8 mouse cellular contexts compared by ENCODE assay signal in genomic region chr10:67535256-67535655, GRCm38 (mm10). TPM values are rescaled to one million over a fixed set of nuclear protein-coding genes. Genes with fewer than 3 reads are reported as not detected.
DNase-seq lines count a peak whose midpoint lies in the region; ATAC-seq and TF ChIP-seq lines count a peak whose summit lies in the region.

Gene Egr2 (plus strand): TSS chr10:67535475.

- peak within 1 kb of the TSS; percentile 38 for H3K4me3 ChIP-seq in cerebellum, adult 2 months (replicated peaks; ENCODE audit: insufficient read depth, low read depth, low read length)
- H3K4me3 ChIP-seq in heart, embryonic 11.5 days (ENCODE audit: low read depth, low read length) = peak within 1 kb of the TSS; percentile 71
- peak within 1 kb of the TSS; percentile 66 for H3K4me3 ChIP-seq in limb, embryonic 10.5 days

- no peaks in the 10 kb centered on the region for H3K9me3 ChIP-seq in heart, embryonic 11.5 days (replicated peaks; ENCODE audit: control insufficient read depth, low read length)
- H3K9me3 ChIP-seq in limb, embryonic 10.5 days (replicated peaks) = no peaks in the 10 kb centered on the region

- under 1% methylated on average over 36 of the region's 37 CpGs for WGBS in cerebellum, adult 2 months
- WGBS in heart, embryonic 11.5 days (ENCODE audit: insufficient replicate concordance) = under 1% methylated on average over 31 of the region's 37 CpGs
- 2% methylated on average over 37 of the region's 37 CpGs for WGBS in limb, embryonic 10.5 days

- no peak for TF ChIP-seq CTCF in cerebellum, adult 2 months (IDR thresholded peaks at IDR 0.05; ENCODE audit: borderline replicate concordance, insufficient read depth, low read depth, low read length)

- H3K4me2 ChIP-seq in heart, embryonic 11.5 days = peak within 1 kb of the TSS; percentile 98

- H3K9ac ChIP-seq in heart, embryonic 11.5 days (ENCODE audit: low read depth, low read length) = peak within 1 kb of the TSS; percentile 61

- H3K4me1 ChIP-seq in cerebellum, adult 2 months (ENCODE audit: control insufficient read depth, insufficient read depth, low read length) = peaks cover 9% of the 10 kb centered on the region; the same call in 1 of the 2 replicates
- H3K4me1 ChIP-seq in heart, embryonic 11.5 days (ENCODE audit: control insufficient read depth, insufficient read depth, low read length) = peaks cover 22% of the 10 kb centered on the region
- H3K4me1 ChIP-seq in limb, embryonic 10.5 days = peaks cover 43% of the 10 kb centered on the region

- H3K27ac ChIP-seq in cerebellum, adult 2 months (ENCODE audit: insufficient read depth, low read length) = no peak within 1 kb of the TSS
- no peak within 1 kb of the TSS for H3K27ac ChIP-seq in heart, embryonic 11.5 days (ENCODE audit: low read depth, low read length)
- 0 out of 2 replicates have a peak within 1 kb of the TSS, but pooled peaks have one; percentile 20 for H3K27ac ChIP-seq in limb, embryonic 10.5 days

- peaks cover 5% of the 10 kb centered on the region; the same call in 1 of the 2 replicates for H3K27me3 ChIP-seq in cerebellum, adult 2 months (ENCODE audit: control insufficient read depth, insufficient read depth, low read length)
- peaks cover 66% of the 10 kb centered on the region for H3K27me3 ChIP-seq in heart, embryonic 11.5 days (ENCODE audit: control insufficient read depth, insufficient read depth, low read length)
- H3K27me3 ChIP-seq in limb, embryonic 10.5 days (ENCODE audit: low read depth, poor library complexity, severe bottlenecking) = peaks cover 92% of the 10 kb centered on the region

- no peaks in the 10 kb centered on the region for H3K36me3 ChIP-seq in heart, embryonic 11.5 days (ENCODE audit: control insufficient read depth, insufficient read depth, low read length)
- H3K36me3 ChIP-seq in limb, embryonic 10.5 days = no peaks in the 10 kb centered on the region

- ATAC-seq in heart, embryonic 11.5 days (replicated peaks; ENCODE audit: insufficient number of reproducible peaks, low FRiP score, low TSS enrichment) = no peak

- DNase-seq in gastrocnemius, adult 18-20 months (ENCODE audit: low spot score) = peak; percentile 5
- no peak for DNase-seq in gastrocnemius, adult 8-10 months (ENCODE audit: low spot score in 2 of 2)
- DNase-seq in CD4-positive, CD25-positive, alpha-beta regulatory T cell, adult 2 months (ENCODE audit: low read depth, low spot score) = peak; percentile 80
- peak; percentile 12 to 27 for DNase-seq in cerebellum, adult 2 months
- peak; percentile 52 for DNase-seq in limb, embryonic 10.5 days (ENCODE audit: low spot score)
- peak; percentile 64 for DNase-seq in naive thymus-derived CD4-positive, alpha-beta T cell, adult 2 months (ENCODE audit: low read depth)
- DNase-seq in yolk sac, embryonic 10.5 days (ENCODE audit: low spot score) = no peak

- TF ChIP-seq POLR2A in cerebellum, adult 2 months (IDR thresholded peaks at IDR 0.05; ENCODE audit: borderline replicate concordance, insufficient read depth, low read length) = no peak

RNA-seq across cellular contexts. Expression of gene Egr2, which starts in this region (rescaled TPM):
- 1 to 10 TPM in 1 of 2 experiments, under 1 TPM in 1; 0.91 to 2.1 TPM for total RNA-seq in gastrocnemius, adult 18-20 months (2021)
- 1 to 10 TPM in 1 of 4 experiments, under 1 TPM in 3; 0.17 to 1.1 (median 0.59) TPM for total RNA-seq in gastrocnemius, adult 8-10 months (2022)
- polyA plus RNA-seq in cerebellum, adult 2 months (2012; rRNA removed) = 0.07 and 0.21 TPM in 2 replicates
- polyA plus RNA-seq in heart, embryonic 11.5 days (2014; fragmentation: Nextera tagmentation; extraction: Ambion mirVana) = 0.11 TPM in 1 of 2 replicates, not detected in the other
- 0.05 TPM in 1 of 2 replicates, not detected in the other for polyA plus RNA-seq in limb, embryonic 10.5 days (2016; fragmentation: Nextera tagmentation; extraction: Ambion mirVana)

Comparison
In these comparisons a context has a peak if more than half of its experiments do, and no peak if none do; other contexts are left out.
1. DNase-seq: peak in gastrocnemius, adult 18-20 months (single experiment), CD4-positive, CD25-positive, alpha-beta regulatory T cell, adult 2 months (single experiment) and naive thymus-derived CD4-positive, alpha-beta T cell, adult 2 months (single experiment); none in gastrocnemius, adult 8-10 months (0 of 2) and yolk sac, embryonic 10.5 days (single experiment).
2. Peak in DNase-seq and H3K4me3 ChIP-seq in cerebellum, adult 2 months; RNA of the gene not detected or under 1 TPM.
3. Peak in DNase-seq, H3K4me3 ChIP-seq and H3K27ac ChIP-seq in limb, embryonic 10.5 days; RNA of the gene not detected or under 1 TPM.
4. Peak in every context shown above with its lines, with median percentiles within 50 percentile points of each other: H3K4me3 ChIP-seq.